Mouse (Mus musculus): ENCODE results near the gene Zfp385b. TPM values are rescaled to one million over a fixed set of nuclear protein-coding genes. Genes with fewer than 3 reads are reported as not detected.

The Zfp385b gene
- total RNA-seq, 2 experiments from 2014 or later: 50.4 to 51.4 TPM

GRCm38 (mm10) chr2:77514476-77514875, 305.0 kb downstream of the Zfp385b start:
- Histone ChIP-seq H3K27ac (no peak overlapping the region), H3K4me3 (no peak overlapping the region)
- TF ChIP-seq CTCF (conservative IDR thresholded peaks at IDR 0.05): no peak
- no peak for DNase-seq (ENCODE audit: low spot score in 2 of 2)

GRCm38 (mm10) chr2:77508731-77509130, 310.7 kb downstream of the Zfp385b start:
- no peak overlapping the region for H3K27ac ChIP-seq
- no peak for DNase-seq (ENCODE audit: low spot score in 2 of 2)
- TF ChIP-seq CTCF (conservative IDR thresholded peaks at IDR 0.05): no peak
- H3K4me3 ChIP-seq: no peak overlapping the region

GRCm38 (mm10) chr2:77506308-77506707, 313.1 kb downstream of the Zfp385b start:
- no peak for DNase-seq (ENCODE audit: low spot score in 2 of 2)
- Histone ChIP-seq H3K4me3 (no peak overlapping the region), H3K27ac (no peak overlapping the region)
- TF ChIP-seq CTCF (conservative IDR thresholded peaks at IDR 0.05): no peak

- DNase-seq (ENCODE audit: low spot score in 2 of 2): no peak
- no peak overlapping the region for H3K27ac ChIP-seq
- no peak overlapping the region for H3K4me3 ChIP-seq
- TF ChIP-seq CTCF (conservative IDR thresholded peaks at IDR 0.05): no peak
Measured at GRCm38 (mm10) chr2:77505614-77506013, 313.8 kb downstream of the Zfp385b start.

- no peak for TF ChIP-seq CTCF (conservative IDR thresholded peaks at IDR 0.05)
- no peak for DNase-seq (ENCODE audit: low spot score in 2 of 2)
- no peak overlapping the region for H3K4me3 ChIP-seq
- H3K27ac ChIP-seq: no peak overlapping the region
Measured at GRCm38 (mm10) chr2:77503674-77504351, 315.6 kb downstream of the Zfp385b start.

- H3K4me3 ChIP-seq: no peak overlapping the region
- no peak for DNase-seq (ENCODE audit: low spot score in 2 of 2)
- no peak overlapping the region for H3K27ac ChIP-seq
- TF ChIP-seq CTCF (conservative IDR thresholded peaks at IDR 0.05): no peak
Measured at GRCm38 (mm10) chr2:77503217-77503616, 316.2 kb downstream of the Zfp385b start.

GRCm38 (mm10) chr2:77502458-77502857, 317.0 kb downstream of the Zfp385b start:
- Histone ChIP-seq H3K27ac (no peak overlapping the region), H3K4me3 (no peak overlapping the region)
- no peak for DNase-seq (ENCODE audit: low spot score in 2 of 2)
- no peak for TF ChIP-seq CTCF (conservative IDR thresholded peaks at IDR 0.05)

- TF ChIP-seq CTCF (conservative IDR thresholded peaks at IDR 0.05): no peak
- no peak for DNase-seq (ENCODE audit: low spot score in 2 of 2)
- Histone ChIP-seq H3K4me3 (no peak overlapping the region), H3K27ac (no peak overlapping the region)
Measured at GRCm38 (mm10) chr2:77500480-77500879, 319.0 kb downstream of the Zfp385b start.

GRCm38 (mm10) chr2:77498379-77498778, 321.1 kb downstream of the Zfp385b start:
- TF ChIP-seq CTCF (conservative IDR thresholded peaks at IDR 0.05): no peak
- H3K27ac ChIP-seq: no peak overlapping the region
- H3K4me3 ChIP-seq: no peak overlapping the region
- no peak for DNase-seq (ENCODE audit: low spot score in 2 of 2)

- TF ChIP-seq CTCF (conservative IDR thresholded peaks at IDR 0.05): no peak
- H3K4me3 ChIP-seq: no peak overlapping the region
- DNase-seq (ENCODE audit: low spot score in 2 of 2): no peak
- no peak overlapping the region for H3K27ac ChIP-seq
Measured at GRCm38 (mm10) chr2:77497942-77498341, 321.5 kb downstream of the Zfp385b start.

GRCm38 (mm10) chr2:77496071-77496470, 323.4 kb downstream of the Zfp385b start:
- Histone ChIP-seq H3K27ac (no peak overlapping the region), H3K4me3 (no peak overlapping the region)
- DNase-seq (ENCODE audit: low spot score in 2 of 2): no peak
- no peak for TF ChIP-seq CTCF (conservative IDR thresholded peaks at IDR 0.05)

- H3K27ac ChIP-seq: no peak overlapping the region
- no peak overlapping the region for H3K4me3 ChIP-seq
- no peak for TF ChIP-seq CTCF (conservative IDR thresholded peaks at IDR 0.05)
- no peak for DNase-seq (ENCODE audit: low spot score in 2 of 2)
Measured at GRCm38 (mm10) chr2:77495344-77495743, 324.1 kb downstream of the Zfp385b start.

GRCm38 (mm10) chr2:77493695-77494094, 325.7 kb downstream of the Zfp385b start:
- TF ChIP-seq CTCF (conservative IDR thresholded peaks at IDR 0.05): no peak
- H3K4me3 ChIP-seq: no peak overlapping the region
- no peak overlapping the region for H3K27ac ChIP-seq
- DNase-seq (ENCODE audit: low spot score in 2 of 2): no peak

- DNase-seq (ENCODE audit: low spot score in 2 of 2): no peak
- TF ChIP-seq CTCF (conservative IDR thresholded peaks at IDR 0.05): no peak
- H3K4me3 ChIP-seq: no peak overlapping the region
- H3K27ac ChIP-seq: no peak overlapping the region
Measured at GRCm38 (mm10) chr2:77487151-77487550, 332.3 kb downstream of the Zfp385b start.
